Mouse (Mus musculus): ENCODE results near the gene Ica1l. TPM values are rescaled to one million over a fixed set of nuclear protein-coding genes. Genes with fewer than 3 reads are reported as not detected.

Gene Ica1l
- polyA plus RNA-seq (2021; fragmentation: Nextera tagmentation) = 15.0 and 18.3 TPM in 2 replicates
- long read RNA-seq, experiment 1, transcript Ica1l-206 (11 exons, 3,415 nt) = major isoform, 8 of 68 reads
- long read RNA-seq, experiment 1, partial matches to known transcripts = 12 of 68 reads
- long read RNA-seq, experiment 1, other reads (novel, unspliced or antisense) = 43 of 68 reads
- long read RNA-seq, experiment 2, partial matches to known transcripts = 4 of 24 reads
- long read RNA-seq, experiment 2, other reads (novel, unspliced or antisense) = 17 of 24 reads

GRCm38 (mm10) chr1:60042796-60043469, at the start of gene Ica1l:
Gene Ica1l, minus strand, starts transcription at chr1:60043184.

Other genes with a start within 250 kb of the Ica1l start
- gene Fam117b, start 130.2 kb downstream of the Ica1l start, polyA plus RNA-seq (2021; fragmentation: Nextera tagmentation) = 7.6 and 8.6 TPM in 2 replicates
- gene Carf, start 55.1 kb upstream of the Ica1l start, polyA plus RNA-seq (2021; fragmentation: Nextera tagmentation) = 13.0 and 13.4 TPM in 2 replicates
- gene Wdr12, start 55.5 kb upstream of the Ica1l start, polyA plus RNA-seq (2021; fragmentation: Nextera tagmentation) = 28.0 and 37.4 TPM in 2 replicates
- 4.5 and 5.2 TPM in 2 replicates for gene Nbeal1, start 137.4 kb upstream of the Ica1l start, polyA plus RNA-seq (2021; fragmentation: Nextera tagmentation)